Mouse (Mus musculus) CH12.LX (cell line): ENCODE measurements around the gene Traf1.

Source experiments
- CTCF ChIP-seq, 2 experiments: IDR thresholded peaks in 1 of 2; conservative IDR thresholded peaks in 1 of 2; 2 replicates each; pipeline ENCODE4 v1.5.1; 2011 to 2012; ENCODE audit warnings: low read depth in 2 of 2, low read length in 2 of 2, improper control_type of control experiment in 1 of 2, inconsistent platforms in 1 of 2, mild to moderate bottlenecking in 1 of 2, moderate library complexity in 1 of 2
- POLR2A ChIP-seq: IDR thresholded peaks from 2 replicates; pipeline ENCODE4 v1.6.1; 2011; ENCODE audit warnings: low read depth, mild to moderate bottlenecking, improper control_type of control experiment, low read length
- RAD21 ChIP-seq: IDR thresholded peaks from 2 replicates; pipeline ENCODE4 v1.6.1; 2011; ENCODE audit warnings: low read depth, mild to moderate bottlenecking, low read length, improper control_type of control experiment, moderate library complexity
- SMC3 ChIP-seq: IDR thresholded peaks from 2 replicates; pipeline ENCODE4 v1.6.1; 2011; ENCODE audit warnings: low read depth, low read length, improper control_type of control experiment
- USF2 ChIP-seq: conservative IDR thresholded peaks from 2 replicates; pipeline ENCODE4 v1.6.1; 2011; ENCODE audit warnings: low read depth, low read length, improper control_type of control experiment

GRCm38 (mm10) chr2:34958582-34958981, 3.0 kb downstream of the Traf1 start:
- TF ChIP-seq USF2 = no peak
- TF ChIP-seq POLR2A = no peak
- no peak for TF ChIP-seq CTCF (conservative IDR thresholded peaks at IDR 0.05 in 1 of 2, IDR thresholded peaks at IDR 0.05 in 1 of 2; ENCODE audit: low read depth in 2 of 2, low read length in 2 of 2)
- TF ChIP-seq RAD21 = no peak
- TF ChIP-seq SMC3 = no peak
